Mouse (Mus musculus) liver, postnatal 0 days (tissue): ENCODE measurements at regions not wholly inside any gene's neighbourhood (a gene's known extent, or its start where the extent isn't known, plus 50 kb on each side); places are given as distances from the start of the nearest gene placed in this dataset.

ENCODE experiments used
- ATAC-seq: fragments of 200-750 bp; cut with Nextera tagmentation; 2 replicates; pipeline ENCODE4 v1.8.0; 2017; ENCODE audit warnings: mild to moderate bottlenecking, moderate library complexity
- DNase-seq: peaks from one replicate; pipeline ENCODE4 v3.0.0-alpha.2; 2016
- H3K27ac ChIP-seq: fragments of 300-500 bp; sonication (generic); 2 replicates; pipeline ENCODE4 v1.5.1; 2014; ENCODE audit warnings: antibody characterized with exemption, moderate library complexity, mild to moderate bottlenecking, low read depth
- H3K27me3 ChIP-seq: fragments of 300-500 bp; sonication (generic); 2 replicates; pipeline ENCODE4 v1.6.1; 2014; ENCODE audit warnings: low read length, control low read depth, mixed read lengths; ENCODE audit not compliant: insufficient read depth
- H3K36me3 ChIP-seq: fragments of 300-500 bp; sonication (generic); replicated peaks from 2 replicates; pipeline ENCODE4 v1.6.1; 2014; ENCODE audit warnings: mild to moderate bottlenecking, control low read depth, low read length, moderate library complexity, mixed read lengths; ENCODE audit not compliant: insufficient read depth
- H3K4me1 ChIP-seq: fragments of 300-500 bp; sonication (generic); 2 replicates; pipeline ENCODE4 v1.6.1; 2014; ENCODE audit warnings: antibody characterized with exemption, mild to moderate bottlenecking, control low read depth; ENCODE audit not compliant: insufficient read depth
- H3K4me2 ChIP-seq: fragments of 300-500 bp; sonication (generic); 2 replicates; pipeline ENCODE4 v1.6.1; 2014; ENCODE audit warnings: low read depth, mild to moderate bottlenecking, low read length, moderate library complexity, mixed read lengths
- H3K4me3 ChIP-seq: fragments of 300-500 bp; sonication (generic); 2 replicates; pipeline ENCODE4 v1.5.1; 2014; ENCODE audit warnings: low read depth, low read length
- H3K9ac ChIP-seq: fragments of 300-500 bp; sonication (generic); replicated peaks from 2 replicates; pipeline ENCODE4 v1.6.1; 2014; ENCODE audit warnings: mild to moderate bottlenecking, moderate library complexity
- H3K9me3 ChIP-seq: fragments of 300-500 bp; sonication (generic); 2 replicates; pipeline ENCODE4 v1.6.1; 2016; ENCODE audit warnings: mild to moderate bottlenecking, control low read depth, low read length, mixed read lengths
- CTCF ChIP-seq: sonication (generic); IDR thresholded peaks from 2 replicates; pipeline ENCODE4 v1.5.1; 2016; ENCODE audit warnings: antibody characterized with exemption, low read depth
- EP300 ChIP-seq: IDR thresholded peaks from 2 replicates; pipeline ENCODE4 v1.6.1; 2016; ENCODE audit warnings: antibody characterized with exemption, low read depth, mild to moderate bottlenecking
- WGBS: fragments of 180-500 bp; shearing (Covaris S2); extraction: QIAGEN DNeasy Blood & Tissue Kit; methylation state at CpG from one replicate; pipeline ENCODE4 v1.1.7; 2014; ENCODE audit not compliant: insufficient replicate concordance; 5-methylcytosine and 5-hydroxymethylcytosine counted together

DNA sequence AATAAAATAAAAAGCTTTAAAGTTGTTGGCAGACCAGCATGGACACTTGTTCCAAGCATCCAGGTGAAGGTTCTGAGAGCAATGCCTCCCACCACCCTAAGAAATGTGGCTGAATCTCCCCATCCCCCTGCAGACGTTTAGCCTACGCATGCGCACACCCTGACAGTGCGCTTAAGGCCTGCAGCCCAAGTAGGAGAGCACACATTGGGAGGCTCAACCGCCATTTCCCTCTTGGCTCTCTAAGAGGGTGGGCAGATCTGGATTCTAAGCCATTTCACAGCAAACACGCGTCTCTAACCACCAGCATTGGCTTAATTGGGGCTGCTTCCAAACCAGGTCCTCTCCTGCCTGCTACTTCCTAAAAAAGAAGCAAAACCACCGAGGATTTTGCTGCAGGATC, 106.6 kb downstream of the Barhl2 start:
- no peak for TF ChIP-seq EP300
- no peak for TF ChIP-seq CTCF
- Histone ChIP-seq H3K4me1 (no peaks in the 10 kb centered on the region), H3K9ac (no peak overlapping the region), H3K27ac (no peak overlapping the region), H3K27me3 (no peaks in the 10 kb centered on the region), H3K36me3 (no peaks in the 10 kb centered on the region), H3K4me3 (no peak overlapping the region), H3K4me2 (no peak overlapping the region), H3K9me3 (no peaks in the 10 kb centered on the region)
- WGBS = 66% methylated on average over 8 of the region's 8 CpGs
- DNase-seq (no peak), ATAC-seq (no peak)

DNA sequence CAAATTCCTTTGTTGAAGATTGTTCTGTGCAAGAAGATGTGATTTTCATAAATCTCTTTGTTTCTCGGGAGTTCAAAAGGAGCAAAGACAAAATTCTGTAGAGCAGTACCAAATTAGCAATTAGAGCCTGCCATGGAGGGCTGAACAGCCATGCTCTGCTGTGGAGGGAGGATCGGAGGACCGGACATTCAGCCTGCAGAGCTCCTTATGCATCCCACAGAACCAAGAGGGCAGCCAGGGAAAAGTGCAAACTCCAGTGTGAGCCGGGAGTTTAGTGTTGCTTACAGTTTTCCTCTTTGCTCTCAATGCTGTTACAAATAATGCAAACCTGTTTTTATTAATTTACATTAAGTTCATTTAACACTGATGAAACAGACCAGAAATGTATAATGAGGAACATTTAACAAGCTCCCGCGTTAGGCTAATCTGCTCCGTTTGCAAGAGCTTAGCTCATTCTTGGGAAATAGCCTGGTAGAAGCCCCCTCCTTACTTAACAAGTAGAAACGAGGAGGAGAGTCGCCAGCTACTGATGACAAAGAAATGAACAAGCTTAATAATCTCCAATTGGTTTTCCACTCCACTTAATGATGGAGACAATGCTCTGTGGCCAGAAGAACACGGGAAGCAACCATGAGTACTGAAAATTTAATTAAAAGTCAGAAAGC, 108.0 kb downstream of the Barhl2 start:
- ATAC-seq = no peak
- H3K4me1 ChIP-seq = no peaks in the 10 kb centered on the region
- no peak for DNase-seq
- H3K9ac ChIP-seq = no peak overlapping the region
- no peak overlapping the region for H3K27ac ChIP-seq
- no peaks in the 10 kb centered on the region for H3K27me3 ChIP-seq
- H3K4me3 ChIP-seq = no peak overlapping the region
- no peaks in the 10 kb centered on the region for H3K9me3 ChIP-seq
- no peak overlapping the region for H3K4me2 ChIP-seq
- no peak for TF ChIP-seq CTCF
- no peak for TF ChIP-seq EP300
- 58% methylated on average over 10 of the region's 10 CpGs for WGBS
- no peaks in the 10 kb centered on the region for H3K36me3 ChIP-seq

DNA sequence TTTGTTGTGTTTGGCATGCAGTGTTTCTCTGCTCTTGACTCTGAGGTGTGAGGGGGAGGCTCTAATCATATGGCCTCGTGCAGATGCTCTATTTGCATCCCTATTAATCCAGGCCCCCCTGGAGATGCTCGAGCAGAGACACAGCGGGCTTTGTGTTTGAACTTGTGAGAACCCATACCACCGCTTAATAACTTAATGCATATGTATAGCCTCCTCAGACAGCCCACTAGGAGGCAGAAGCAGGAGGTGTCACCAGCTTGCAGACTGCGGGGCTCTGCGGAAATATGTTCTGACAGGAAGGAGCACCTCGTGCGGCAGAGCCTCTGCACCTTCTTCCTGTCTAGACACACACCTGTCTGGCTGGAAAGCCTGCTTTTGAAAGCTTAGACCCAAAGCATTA, 113.7 kb downstream of the Barhl2 start:
- Histone ChIP-seq H3K36me3 (no peaks in the 10 kb centered on the region), H3K27me3 (no peaks in the 10 kb centered on the region), H3K4me2 (no peak overlapping the region), H3K9ac (no peak overlapping the region), H3K27ac (no peak overlapping the region), H3K4me1 (no peaks in the 10 kb centered on the region), H3K9me3 (no peaks in the 10 kb centered on the region), H3K4me3 (no peak overlapping the region)
- DNase-seq = no peak
- no peak for TF ChIP-seq CTCF
- no peak for TF ChIP-seq EP300
- WGBS = 9% methylated on average over 8 of the region's 8 CpGs
- ATAC-seq = no peak

DNA sequence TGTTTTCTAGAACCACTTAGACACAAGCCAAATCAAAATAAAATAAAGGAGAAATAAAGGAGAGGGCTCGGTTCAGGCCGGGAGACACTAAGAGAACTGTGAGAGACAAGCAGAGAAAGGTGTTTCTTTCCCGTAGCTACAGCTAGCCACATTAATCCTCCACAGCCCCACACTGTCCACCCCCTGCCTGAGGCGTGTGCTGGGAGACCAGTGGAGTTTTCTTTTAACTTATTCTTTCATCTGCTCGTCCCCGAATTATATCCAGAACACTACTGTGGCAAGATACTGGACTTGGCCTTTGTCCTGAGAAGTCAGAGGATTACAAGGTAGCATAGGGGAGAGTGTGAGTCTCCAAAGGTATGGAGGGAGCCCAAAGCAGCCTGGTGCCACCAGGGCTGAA, 114.4 kb downstream of the Barhl2 start:
- Histone ChIP-seq H3K9ac (no peak overlapping the region), H3K4me3 (no peak overlapping the region), H3K36me3 (no peaks in the 10 kb centered on the region), H3K9me3 (no peaks in the 10 kb centered on the region), H3K27me3 (no peaks in the 10 kb centered on the region), H3K27ac (no peak overlapping the region), H3K4me2 (no peak overlapping the region), H3K4me1 (no peaks in the 10 kb centered on the region)
- TF ChIP-seq CTCF (no peak), EP300 (no peak)
- no peak for ATAC-seq
- WGBS = 43% methylated on average over 6 of the region's 6 CpGs
- no peak for DNase-seq

DNA sequence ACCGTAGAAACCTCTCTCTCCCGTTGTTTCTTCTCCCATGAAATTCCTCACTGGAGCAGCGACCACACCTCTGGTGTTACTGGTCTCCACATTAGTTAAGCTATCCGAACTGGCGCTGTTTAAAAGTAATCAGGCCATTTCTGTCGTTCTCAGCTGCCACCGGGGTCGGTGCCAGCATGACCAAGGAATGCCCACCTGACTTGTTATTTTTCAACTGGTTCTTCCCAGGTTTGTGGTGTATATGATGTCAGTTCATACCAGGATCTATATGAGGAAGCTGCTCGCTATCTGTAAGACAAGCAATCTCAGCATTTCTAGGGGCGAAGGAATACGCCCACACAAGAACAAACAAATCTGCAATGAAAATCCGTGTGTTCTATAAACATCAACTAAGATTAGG, 116.6 kb downstream of the Barhl2 start:
- DNase-seq (no peak), ATAC-seq (no peak)
- no peak overlapping the region for H3K4me3 ChIP-seq
- H3K27ac ChIP-seq = no peak overlapping the region
- no peak overlapping the region for H3K4me2 ChIP-seq
- H3K27me3 ChIP-seq = no peaks in the 10 kb centered on the region
- H3K9ac ChIP-seq = no peak overlapping the region
- no peaks in the 10 kb centered on the region for H3K9me3 ChIP-seq
- H3K36me3 ChIP-seq = no peaks in the 10 kb centered on the region
- no peak for TF ChIP-seq EP300
- no peak for TF ChIP-seq CTCF
- WGBS = 63% methylated on average over 12 of the region's 12 CpGs
- no peaks in the 10 kb centered on the region for H3K4me1 ChIP-seq

DNA sequence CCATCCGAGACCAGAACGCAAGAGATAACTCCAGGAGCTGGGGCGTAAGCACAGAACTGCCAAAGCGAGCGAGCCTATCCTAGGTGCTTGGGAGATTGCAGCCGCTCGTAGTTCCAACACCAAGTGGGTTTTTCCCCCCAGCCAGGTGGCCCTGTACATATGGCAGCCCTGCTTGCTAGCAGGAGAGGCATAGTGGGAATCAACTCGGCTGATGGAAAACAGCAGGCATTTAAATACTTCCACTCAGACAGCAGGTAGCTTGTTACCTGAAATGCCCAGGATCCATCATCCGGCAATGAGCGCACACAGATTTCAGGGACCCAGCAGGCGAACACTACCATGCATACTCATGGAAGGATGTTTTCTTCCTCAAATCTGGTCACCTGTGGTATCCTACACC, 122.3 kb downstream of the Barhl2 start:
- H3K4me3 ChIP-seq = no peak overlapping the region
- DNase-seq (no peak), ATAC-seq (no peak)
- TF ChIP-seq CTCF = no peak
- TF ChIP-seq EP300 = no peak
- WGBS = 82% methylated on average over 11 of the region's 11 CpGs
- no peak overlapping the region for H3K27ac ChIP-seq
- no peaks in the 10 kb centered on the region for H3K9me3 ChIP-seq
- H3K4me1 ChIP-seq = no peaks in the 10 kb centered on the region
- H3K27me3 ChIP-seq = no peaks in the 10 kb centered on the region
- H3K9ac ChIP-seq = no peak overlapping the region
- no peak overlapping the region for H3K4me2 ChIP-seq
- H3K36me3 ChIP-seq = no peaks in the 10 kb centered on the region

DNA sequence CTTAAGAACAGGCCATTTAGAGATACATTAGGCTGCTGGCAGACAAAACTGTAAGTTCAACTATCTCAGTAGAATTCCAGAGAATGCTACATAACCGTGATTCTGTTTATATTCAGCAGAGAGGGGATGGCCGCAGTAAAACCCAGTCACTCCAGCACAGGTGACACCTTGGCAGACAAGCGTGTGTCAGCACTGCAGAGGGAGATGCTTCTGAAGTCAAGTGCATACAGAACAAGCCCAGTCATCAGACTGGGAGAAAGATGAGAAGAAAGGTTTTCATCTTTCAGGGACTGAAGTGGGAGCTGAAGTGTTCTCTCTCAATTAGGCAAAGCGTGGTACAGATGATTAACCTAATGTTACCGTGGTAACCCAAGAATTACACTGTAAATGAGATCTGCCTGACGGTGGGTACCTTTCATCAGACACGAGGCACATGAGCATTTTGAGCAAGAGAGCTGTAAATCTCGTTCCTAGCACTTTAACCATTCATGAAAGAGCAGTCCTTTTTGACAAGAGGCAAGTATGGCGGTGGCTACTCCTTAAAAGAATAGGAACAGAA, 130.3 kb downstream of the Barhl2 start:
- H3K4me2 ChIP-seq = no peak overlapping the region
- ATAC-seq (no peak), DNase-seq (no peak)
- no peaks in the 10 kb centered on the region for H3K9me3 ChIP-seq
- H3K9ac ChIP-seq = no peak overlapping the region
- no peaks in the 10 kb centered on the region for H3K36me3 ChIP-seq
- no peak overlapping the region for H3K27ac ChIP-seq
- H3K4me1 ChIP-seq = no peaks in the 10 kb centered on the region
- 67% methylated on average over 9 of the region's 9 CpGs for WGBS
- TF ChIP-seq EP300 = no peak
- no peak for TF ChIP-seq CTCF
- no peaks in the 10 kb centered on the region for H3K27me3 ChIP-seq
- H3K4me3 ChIP-seq = no peak overlapping the region
